Mouse (Mus musculus) liver, postnatal 0 days (tissue): Measurements from ENCODE around the gene Ankrd34c.

ENCODE experiments used
- CTCF ChIP-seq: sonication (generic); IDR thresholded peaks from 2 replicates; pipeline ENCODE4 v1.5.1; 2016; ENCODE audit warnings: antibody characterized with exemption, low read depth
- EP300 ChIP-seq: IDR thresholded peaks from 2 replicates; pipeline ENCODE4 v1.6.1; 2016; ENCODE audit warnings: antibody characterized with exemption, low read depth, mild to moderate bottlenecking

GRCm38 (mm10) chr9:89736932-89737705, 1.2 kb downstream of the Ankrd34c start:
- TF ChIP-seq CTCF (no peak), EP300 (no peak)
